In the genomic region with DNA sequence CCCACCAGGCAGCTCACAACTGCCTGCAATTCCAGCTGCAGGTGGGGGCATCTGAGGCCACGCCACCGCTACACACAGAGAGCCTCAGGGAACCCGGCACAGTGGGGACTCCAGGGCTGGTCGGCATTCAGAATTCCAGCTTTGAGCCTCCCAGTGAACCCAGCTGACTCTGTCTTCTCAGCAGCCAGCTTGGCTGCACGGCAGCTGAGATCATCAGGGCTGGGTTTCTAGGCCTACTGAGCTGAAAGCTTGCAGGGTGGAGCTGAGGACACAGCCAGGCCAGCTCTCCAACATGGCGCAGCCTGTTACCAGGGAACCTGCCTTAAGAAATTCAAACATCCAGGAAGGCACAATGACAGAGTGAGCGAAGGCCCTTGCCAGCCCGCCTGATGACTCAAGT, we compare ENCODE assay signal across 10 mouse cellular contexts.
DNase-seq lines count a peak whose midpoint lies in the region; ATAC-seq and TF ChIP-seq lines count a peak whose summit lies in the region.
"Had no signal": no experiment of that assay in that cellular context is flagged by ENCODE, and none has a peak within 500 bp of the region (broad histone marks: within the 10 kb centered on the region; RNA-seq: fewer than 3 reads in every experiment).

No protein-coding gene starts in this region.

- TF ChIP-seq POLR2A in brain, embryonic 14.5 days (IDR thresholded peaks at IDR 0.05; ENCODE audit: borderline replicate concordance, extremely low read depth, insufficient read depth, insufficient read length, poor library complexity, severe bottlenecking), result no peak

- no peaks in the 10 kb centered on the region for H3K9me3 ChIP-seq in hindbrain, embryonic 15.5 days
- peaks cover 18% of the 10 kb centered on the region; the same call in 1 of the 2 replicates for H3K9me3 ChIP-seq in hindbrain, embryonic 10.5 days
- H3K9me3 ChIP-seq: liver, embryonic 15.5 days had no signal

- no peak overlapping the region for H3K4me2 ChIP-seq in hindbrain, embryonic 15.5 days
- H3K4me2 ChIP-seq: liver, embryonic 15.5 days had no signal

- no peaks in the 10 kb centered on the region for H3K36me3 ChIP-seq in hindbrain, embryonic 15.5 days
- H3K36me3 ChIP-seq in hindbrain, embryonic 10.5 days, result peaks cover 37% of the 10 kb centered on the region
- H3K36me3 ChIP-seq: liver, embryonic 15.5 days had no signal

- no peaks in the 10 kb centered on the region for H3K27me3 ChIP-seq in hindbrain, embryonic 15.5 days
- H3K27me3 ChIP-seq in hindbrain, embryonic 10.5 days (ENCODE audit: insufficient read depth, poor library complexity, severe bottlenecking), result no peaks in the 10 kb centered on the region
- H3K27me3 ChIP-seq: liver, embryonic 15.5 days had no signal

- intact Hi-C loops in left cerebral cortex, postnatal 4 days (cut with DNase I), result no loop called here

- no peak overlapping the region for H3K4me3 ChIP-seq in hindbrain, embryonic 15.5 days
- H3K4me3 ChIP-seq in hindbrain, embryonic 10.5 days, result no peak overlapping the region
- H3K4me3 ChIP-seq: liver, embryonic 15.5 days had no signal

- no peak for DNase-seq in hindbrain, embryonic 10.5 days (ENCODE audit: low spot score)
- peak; percentile 54 for DNase-seq in brain, embryonic 14.5 days (ENCODE audit: low read depth)
- DNase-seq in heart, adult 9 months (ENCODE audit: low spot score in 2 of 2), result peak; percentile 65 to 68
- DNase-seq in left cerebral cortex, postnatal 4 days, result peak; percentile 45
- DNase-seq in cerebellum, postnatal 14 days, result no peak
- no peak for DNase-seq in spleen, adult 12 weeks (ENCODE audit: low spot score)
- no peak for DNase-seq in adrenal gland, adult 8-10 months

- 31% methylated on average over 8 of the region's 8 CpGs for WGBS in hindbrain, embryonic 15.5 days
- WGBS in hindbrain, embryonic 10.5 days, result 55% methylated on average over 8 of the region's 8 CpGs

- H3K27ac ChIP-seq in hindbrain, embryonic 15.5 days (replicated peaks), result no peak overlapping the region
- H3K27ac ChIP-seq in hindbrain, embryonic 10.5 days, result no peak overlapping the region
- H3K27ac ChIP-seq: liver, embryonic 15.5 days had no signal

- 0 out of 2 replicates have a peak, but pooled peaks have one; percentile 13 for ATAC-seq in hindbrain, embryonic 15.5 days (ENCODE audit: low FRiP score, low read depth)
- ATAC-seq: inflammation-experienced regulatory T-cells, adult 6 months had no signal

- H3K4me1 ChIP-seq in hindbrain, embryonic 15.5 days (replicated peaks), result 0 out of 2 replicates have a peak, but pooled peaks cover 3% of the 10 kb centered on the region
- peaks cover 29% of the 10 kb centered on the region for H3K4me1 ChIP-seq in hindbrain, embryonic 10.5 days (replicated peaks)
- H3K4me1 ChIP-seq: liver, embryonic 15.5 days had no signal

- H3K9ac ChIP-seq in hindbrain, embryonic 15.5 days, result no peak overlapping the region
- H3K9ac ChIP-seq: liver, embryonic 15.5 days had no signal

- no peak for TF ChIP-seq CTCF in brain, embryonic 14.5 days (IDR thresholded peaks at IDR 0.05; ENCODE audit: borderline replicate concordance, extremely low read depth, insufficient read depth, insufficient read length)

Comparison
In these comparisons a context has a peak if more than half of its experiments do, and no peak if none do; other contexts are left out.
1. DNase-seq: peak in brain, embryonic 14.5 days (single experiment), heart, adult 9 months (2 of 2) and left cerebral cortex, postnatal 4 days (single experiment); none in hindbrain, embryonic 10.5 days (single experiment), cerebellum, postnatal 14 days (0 of 2), spleen, adult 12 weeks (single experiment) and adrenal gland, adult 8-10 months (single experiment).